Mouse (Mus musculus): ENCODE measurements around the gene Fkbp9.
A peak's percentile ranks its signal among the peaks of the same experiment; 100 is the strongest.

Gene Fkbp9

GRCm38 (mm10) chr6:56906121-56906846 lies 74.4 kb downstream of the Fkbp9 start:
- no peak for DNase-seq

DNA sequence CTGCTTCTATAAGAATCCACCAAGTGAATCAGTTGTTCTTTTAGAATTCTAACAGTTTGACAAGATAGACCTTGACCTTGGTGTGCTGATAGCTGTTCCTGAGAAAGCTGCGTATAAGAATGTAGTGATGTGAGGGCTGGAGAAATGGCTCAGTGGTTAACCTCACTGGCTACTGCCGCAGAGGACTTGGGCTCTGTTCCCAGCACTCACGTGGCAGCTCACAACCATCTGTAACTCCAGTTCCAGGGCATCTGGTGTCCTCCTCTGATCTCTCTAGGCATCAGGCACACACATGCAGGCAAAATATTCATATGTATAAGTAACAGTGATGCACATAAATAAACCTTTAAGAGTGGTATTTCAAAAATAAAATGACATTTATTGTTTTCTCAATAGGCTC lies 76.1 kb downstream of the Fkbp9 start:
- DNase-seq: no peak

DNA sequence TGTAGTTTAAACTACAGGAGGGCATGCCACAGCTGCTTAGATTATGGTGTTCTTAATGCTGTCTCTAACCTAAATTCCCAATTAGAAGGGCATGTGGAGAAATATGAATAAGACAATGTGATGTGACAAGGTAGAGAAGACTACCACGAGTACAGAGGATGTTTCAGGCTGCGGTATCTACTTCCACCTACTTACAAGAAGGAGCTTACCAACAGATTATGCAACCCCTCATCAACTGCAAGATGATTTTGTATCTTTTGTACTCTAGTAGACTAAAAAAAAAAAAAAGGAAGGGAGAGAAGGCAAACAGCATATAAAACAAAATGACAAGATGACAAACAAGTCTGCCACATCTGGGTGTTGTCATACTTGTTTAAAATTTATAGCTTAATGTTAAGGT lies 76.5 kb downstream of the Fkbp9 start:
- DNase-seq: no peak

GRCm38 (mm10) chr6:56908912-56909311 lies 77.1 kb downstream of the Fkbp9 start:
- DNase-seq: peak; percentile 53 to 69

- DNase-seq: no peak
These were observed 79.1 kb downstream of the Fkbp9 start for GRCm38 (mm10) chr6:56910910-56911309.

- no peak for DNase-seq
These were observed 81.4 kb downstream of the Fkbp9 start for GRCm38 (mm10) chr6:56913092-56913858.

DNA sequence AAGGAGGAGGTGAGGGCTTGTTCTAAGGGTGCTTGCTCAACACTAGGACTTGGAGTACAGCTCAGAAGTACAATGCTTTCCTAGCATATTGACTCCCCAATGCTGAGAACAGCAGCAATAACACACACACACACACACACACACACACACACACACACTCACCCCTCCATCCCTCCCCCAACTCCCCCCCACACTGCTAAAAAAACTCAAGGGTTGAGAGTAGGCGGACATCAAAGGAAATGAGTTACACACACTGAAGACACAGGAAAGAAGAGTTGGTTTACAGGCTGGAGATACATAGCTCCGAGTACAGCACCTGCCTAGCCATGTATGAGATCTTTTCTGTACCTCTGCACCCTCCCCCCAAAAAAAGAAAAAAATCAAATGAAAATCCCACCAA lies 84.4 kb downstream of the Fkbp9 start:
- no peak for DNase-seq

- DNase-seq: no peak
These were observed 85.9 kb downstream of the Fkbp9 start for GRCm38 (mm10) chr6:56917578-56918368.

- no peak for DNase-seq
These were observed 87.6 kb downstream of the Fkbp9 start for GRCm38 (mm10) chr6:56919330-56920044.

DNA sequence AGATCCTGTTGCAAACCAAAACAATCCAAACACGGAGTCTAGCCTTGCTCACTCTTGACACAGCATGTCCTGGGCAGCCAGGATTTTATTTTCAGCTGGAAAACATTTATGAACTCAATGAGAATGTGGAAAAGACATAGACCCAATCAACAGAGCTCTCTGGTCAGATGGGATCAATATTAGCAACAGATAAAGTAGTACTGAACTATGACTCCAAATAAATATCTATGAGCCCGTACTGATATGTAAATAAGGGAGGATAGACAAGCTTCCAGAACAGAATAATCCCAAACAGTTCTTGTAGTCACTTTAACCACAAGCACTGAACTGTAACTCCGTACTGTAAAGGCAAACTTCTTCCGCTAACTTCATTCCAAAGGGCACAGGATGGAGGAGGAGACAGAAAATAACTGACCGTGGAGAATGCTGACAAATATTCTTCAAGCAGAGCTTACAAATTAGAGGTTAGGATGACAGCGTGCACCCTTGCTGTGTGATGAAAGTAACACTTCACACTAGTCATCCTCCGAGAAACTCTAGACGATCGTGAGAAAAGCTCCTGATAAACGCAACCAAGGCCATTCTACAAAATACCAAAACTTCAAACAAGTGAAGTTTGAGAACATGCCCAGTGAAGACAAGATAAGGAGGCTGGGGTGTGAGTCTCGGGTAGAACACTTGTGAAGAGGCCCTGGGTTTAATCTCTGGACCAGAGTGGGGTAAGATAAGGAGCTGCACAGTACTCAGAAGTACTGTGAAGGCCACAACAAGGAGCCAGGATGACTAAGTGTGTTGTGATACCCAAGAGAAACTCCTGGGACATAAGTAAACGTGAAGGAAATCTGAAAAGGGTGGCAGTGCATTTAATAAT lies 88.6 kb downstream of the Fkbp9 start:
- DNase-seq: no peak

DNA sequence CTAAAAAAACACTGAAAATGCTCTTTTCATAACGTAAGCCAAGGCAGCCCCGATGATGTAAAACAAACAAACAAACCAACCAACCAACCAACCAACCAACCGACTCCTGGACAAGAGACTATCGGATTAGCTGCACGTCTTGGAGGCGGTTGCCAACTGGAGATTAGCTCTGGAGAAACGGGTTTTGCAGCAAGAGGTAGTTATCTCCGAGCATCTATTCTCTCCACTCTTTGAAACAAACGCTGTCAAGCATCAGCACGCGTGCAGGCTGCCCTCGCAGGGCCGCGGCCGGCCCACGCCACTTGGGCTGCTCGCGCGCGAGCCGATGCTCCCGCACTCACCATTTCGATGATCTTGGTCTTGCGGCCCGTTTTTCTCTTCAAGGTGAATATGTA lies 91.5 kb downstream of the Fkbp9 start:
- no peak for DNase-seq

DNA sequence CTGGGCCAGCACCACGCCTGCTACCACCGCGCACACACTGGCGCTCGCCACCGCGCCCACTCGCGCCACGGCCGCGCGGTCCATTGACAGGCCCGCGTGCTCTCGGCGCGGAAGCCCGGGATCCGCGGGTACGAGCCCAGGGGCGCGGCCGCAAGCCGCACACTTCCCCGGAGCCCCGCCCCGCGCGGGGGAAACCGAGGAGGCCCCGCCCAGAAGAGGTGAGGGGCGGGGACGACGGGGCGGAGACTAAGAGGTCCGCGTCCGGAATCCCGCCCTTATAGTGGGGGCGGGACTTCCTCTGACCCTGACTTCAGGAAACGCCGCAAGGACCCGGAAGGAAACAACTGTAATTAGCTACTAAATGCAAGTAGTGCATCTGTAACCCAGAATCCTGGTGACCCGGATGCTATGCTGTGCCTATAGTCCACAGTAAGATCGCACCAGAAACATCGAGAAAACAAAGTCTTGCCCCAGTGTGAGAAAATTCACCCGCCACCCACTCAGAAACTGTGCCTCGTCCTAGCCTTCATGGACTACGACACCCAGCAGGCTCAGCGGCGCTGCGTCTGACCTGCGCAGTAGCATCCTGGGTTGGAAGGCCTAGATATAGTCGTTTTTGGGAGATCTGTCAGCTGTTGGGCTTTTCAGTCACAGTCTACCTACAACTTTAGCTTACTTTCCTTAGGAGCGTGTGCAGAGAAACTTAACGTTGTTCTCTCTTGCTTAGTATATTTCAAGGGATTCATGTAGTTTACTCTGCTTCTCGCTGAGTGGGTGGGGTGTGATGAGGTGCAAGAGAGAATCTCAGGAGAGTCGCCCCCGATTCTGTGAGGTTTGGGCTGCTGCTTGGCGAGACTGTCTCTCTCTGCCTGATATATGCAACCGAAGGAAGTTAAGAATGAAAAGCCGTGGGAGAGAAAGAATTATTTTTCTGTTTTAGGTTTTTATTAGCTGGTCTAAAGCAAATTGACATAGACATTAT lies 92.2 kb downstream of the Fkbp9 start, which contains the start of the genes Nt5c3 and Vmn1r4:
TSS of gene Nt5c3 (minus strand) at position 207 of the 982 bp plus-strand sequence.
TSS of gene Vmn1r4 (plus strand) at position 290 of the 982 bp plus-strand sequence.
- DNase-seq: peak; percentile 92 to 94

All from lung, adult 18-20 months (tissue).